Mouse (Mus musculus) bone marrow macrophage, adult 2 months (primary cell): ENCODE measurements around the gene Scn2b.

ENCODE experiments used
- CTCF ChIP-seq: IDR thresholded peaks from 2 replicates; pipeline ENCODE4 v1.5.1; 2012; ENCODE audit warnings: low read depth, mild to moderate bottlenecking, low read length, moderate library complexity
- POLR2A ChIP-seq: IDR thresholded peaks from 2 replicates; pipeline ENCODE4 v1.6.1; 2012; ENCODE audit warnings: mild to moderate bottlenecking, low read depth, low read length, borderline replicate concordance

DNA sequence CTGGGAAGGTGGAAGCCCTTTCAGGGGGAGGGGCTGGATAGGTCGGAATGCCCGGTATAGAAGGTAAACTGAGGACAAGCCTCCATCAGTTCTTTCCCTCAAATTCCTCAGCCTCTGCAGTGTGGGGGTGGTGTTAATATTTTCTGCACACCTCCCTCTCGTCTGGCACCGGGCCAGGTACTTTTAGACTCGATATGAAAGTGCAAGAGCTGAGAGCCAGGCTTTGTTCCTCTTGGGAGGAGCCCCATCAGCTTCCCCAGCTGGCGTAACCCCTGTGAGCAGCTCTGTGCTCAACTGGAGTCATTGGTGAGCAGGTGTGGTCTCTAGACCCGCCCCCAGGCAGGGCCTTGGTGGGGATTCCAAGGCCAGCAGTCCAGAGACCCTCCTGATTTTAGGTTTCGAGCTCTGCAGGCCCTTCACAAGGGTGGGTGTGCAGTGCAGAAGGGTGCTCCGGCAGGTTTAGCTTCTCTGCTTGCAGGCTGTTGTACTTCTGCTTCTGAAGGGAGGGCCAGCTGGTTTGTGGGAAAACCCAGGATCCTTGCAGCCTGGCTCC is 4.7 kb downstream of the Scn2b start:
- no peak for TF ChIP-seq CTCF
- no peak for TF ChIP-seq POLR2A
